Mouse (Mus musculus) hindbrain, embryonic 10.5 days (tissue): ENCODE data around the gene Galk2. TPM values are rescaled to one million over a fixed set of nuclear protein-coding genes. Genes with fewer than 3 reads are reported as not detected.

ENCODE experiments used
- DNase-seq: peaks from one replicate; pipeline ENCODE4 v3.0.0-alpha.2; 2017; ENCODE audit warnings: low spot score
- H3K27ac ChIP-seq: fragments of 300-500 bp; sonication (generic); 2 replicates; pipeline ENCODE4 v1.5.1; 2016; ENCODE audit warnings: mild to moderate bottlenecking, moderate library complexity
- H3K27me3 ChIP-seq: fragments of 300-500 bp; sonication (generic); 2 replicates; pipeline ENCODE4 v1.6.1; 2016; ENCODE audit warnings: mild to moderate bottlenecking; ENCODE audit not compliant: poor library complexity, insufficient read depth, severe bottlenecking
- H3K36me3 ChIP-seq: fragments of 300-500 bp; sonication (generic); 2 replicates; pipeline ENCODE4 v1.6.1; 2016; ENCODE audit warnings: mild to moderate bottlenecking, moderate library complexity
- H3K4me1 ChIP-seq: fragments of 300-500 bp; sonication (generic); replicated peaks from 2 replicates; pipeline ENCODE4 v1.6.1; 2016; ENCODE audit warnings: mild to moderate bottlenecking
- H3K4me3 ChIP-seq: fragments of 300-500 bp; sonication (generic); 2 replicates; pipeline ENCODE4 v1.5.1; 2016; ENCODE audit warnings: mild to moderate bottlenecking, moderate library complexity
- H3K9me3 ChIP-seq: fragments of 300-500 bp; sonication (generic); 2 replicates; pipeline ENCODE4 v1.6.1; 2016; ENCODE audit warnings: mild to moderate bottlenecking, moderate library complexity
- WGBS: fragments of 180-500 bp; shearing (Covaris S2); methylation state at CpG from one replicate; pipeline ENCODE4 v1.1.7; 2016; 5-methylcytosine and 5-hydroxymethylcytosine counted together
- polyA plus RNA-seq: library from polyadenylated mRNA; unstranded; fragments of >200 nt; fragmentation: Nextera tagmentation; extraction: Ambion mirVana; gene quantifications from 2 replicates; pipeline ENCODE4 v1.2.1, GENCODE M21; 2016

Galk2 gene
- polyA plus RNA-seq, 1 experiment from 2014 or later, result 34.3 TPM

- WGBS, result 49% methylated on average over 3 of the region's 3 CpGs
- H3K9me3 ChIP-seq, result no peaks in the 10 kb centered on the region
- no peak overlapping the region for H3K4me3 ChIP-seq
- no peaks in the 10 kb centered on the region for H3K36me3 ChIP-seq
- DNase-seq, result peak; percentile 42
- H3K27me3 ChIP-seq, result no peaks in the 10 kb centered on the region
- 0 out of 2 replicates have a peak, but pooled peaks cover 3% of the 10 kb centered on the region for H3K4me1 ChIP-seq
- H3K27ac ChIP-seq, result no peak overlapping the region
These were observed 147.2 kb downstream of the Galk2 start for GRCm38 (mm10) chr2:126006088-126006487.

- DNase-seq, result no peak
- Histone ChIP-seq H3K9me3 (no peaks in the 10 kb centered on the region), H3K27me3 (no peaks in the 10 kb centered on the region), H3K4me1 (0 out of 2 replicates have a peak, but pooled peaks cover 3% of the 10 kb centered on the region), H3K27ac (no peak overlapping the region), H3K4me3 (no peak overlapping the region), H3K36me3 (no peaks in the 10 kb centered on the region)
- 57% methylated on average over 2 of the region's 2 CpGs for WGBS
These were observed 147.8 kb downstream of the Galk2 start for GRCm38 (mm10) chr2:126006742-126007141.

GRCm38 (mm10) chr2:126014989-126015710 is 156.2 kb downstream of the Galk2 start:
- DNase-seq, result no peak
- Histone ChIP-seq H3K36me3 (no peaks in the 10 kb centered on the region), H3K27ac (no peak overlapping the region), H3K9me3 (no peaks in the 10 kb centered on the region), H3K4me3 (no peak overlapping the region), H3K27me3 (no peaks in the 10 kb centered on the region), H3K4me1 (peaks cover 11% of the 10 kb centered on the region)
- WGBS, result 57% methylated on average over 12 of the region's 12 CpGs

GRCm38 (mm10) chr2:126015763-126016473 is 157.0 kb downstream of the Galk2 start:
- DNase-seq, result no peak

GRCm38 (mm10) chr2:126031186-126031900 is 172.4 kb downstream of the Galk2 start:
- WGBS, result 72% methylated on average over 8 of the region's 8 CpGs
- Histone ChIP-seq H3K4me1 (no peaks in the 10 kb centered on the region), H3K4me3 (no peak overlapping the region), H3K36me3 (no peaks in the 10 kb centered on the region), H3K9me3 (no peaks in the 10 kb centered on the region), H3K27me3 (no peaks in the 10 kb centered on the region), H3K27ac (no peak overlapping the region)
- no peak for DNase-seq

More at GRCm38 (mm10) chr2:126015763-126016473, 157.0 kb downstream of the Galk2 start:
- WGBS, result 50% methylated on average over 3 of the region's 3 CpGs
- H3K4me3 ChIP-seq, result no peak overlapping the region
- H3K36me3 ChIP-seq, result no peaks in the 10 kb centered on the region
- H3K27ac ChIP-seq, result no peak overlapping the region
- no peaks in the 10 kb centered on the region for H3K27me3 ChIP-seq
- H3K4me1 ChIP-seq, result peaks cover 11% of the 10 kb centered on the region
- H3K9me3 ChIP-seq, result no peaks in the 10 kb centered on the region

- WGBS, result 85% methylated on average over 8 of the region's 8 CpGs
- Histone ChIP-seq H3K27ac (no peak overlapping the region), H3K27me3 (no peaks in the 10 kb centered on the region), H3K9me3 (no peaks in the 10 kb centered on the region), H3K4me1 (peaks cover 4% of the 10 kb centered on the region; the same call in 1 of the 2 replicates), H3K36me3 (no peaks in the 10 kb centered on the region), H3K4me3 (no peak overlapping the region)
- DNase-seq, result no peak
These were observed 174.4 kb downstream of the Galk2 start for GRCm38 (mm10) chr2:126033114-126033972.

Other genes starting within 250 kb of the Galk2 start
- 8.5 and 11.8 TPM in 2 replicates for gene Cep152, start 234.0 kb upstream of the Galk2 start, polyA plus RNA-seq
- 142 and 175 TPM in 2 replicates for gene Eid1, start 186.0 kb upstream of the Galk2 start, polyA plus RNA-seq
- gene Shc4, start 135.0 kb upstream of the Galk2 start, polyA plus RNA-seq, result 1.2 and 2.0 TPM in 2 replicates
- gene Secisbp2l, start 76.2 kb upstream of the Galk2 start, polyA plus RNA-seq, result 16.7 and 18.5 TPM in 2 replicates
- 69.2 and 97.0 TPM in 2 replicates for gene Cops2, start within 50 bp of the Galk2 start, polyA plus RNA-seq
- gene Fgf7, start 175.5 kb downstream of the Galk2 start, polyA plus RNA-seq, result 0.14 and 0.56 TPM in 2 replicates